Mouse (Mus musculus): ENCODE results near the gene Matn1. TPM values are rescaled to one million over a fixed set of nuclear protein-coding genes. Genes with fewer than 3 reads are reported as not detected.

Matn1 gene
- total RNA-seq, 2 experiments from 2014 or later: 1.1 to 1.4 TPM

DNA sequence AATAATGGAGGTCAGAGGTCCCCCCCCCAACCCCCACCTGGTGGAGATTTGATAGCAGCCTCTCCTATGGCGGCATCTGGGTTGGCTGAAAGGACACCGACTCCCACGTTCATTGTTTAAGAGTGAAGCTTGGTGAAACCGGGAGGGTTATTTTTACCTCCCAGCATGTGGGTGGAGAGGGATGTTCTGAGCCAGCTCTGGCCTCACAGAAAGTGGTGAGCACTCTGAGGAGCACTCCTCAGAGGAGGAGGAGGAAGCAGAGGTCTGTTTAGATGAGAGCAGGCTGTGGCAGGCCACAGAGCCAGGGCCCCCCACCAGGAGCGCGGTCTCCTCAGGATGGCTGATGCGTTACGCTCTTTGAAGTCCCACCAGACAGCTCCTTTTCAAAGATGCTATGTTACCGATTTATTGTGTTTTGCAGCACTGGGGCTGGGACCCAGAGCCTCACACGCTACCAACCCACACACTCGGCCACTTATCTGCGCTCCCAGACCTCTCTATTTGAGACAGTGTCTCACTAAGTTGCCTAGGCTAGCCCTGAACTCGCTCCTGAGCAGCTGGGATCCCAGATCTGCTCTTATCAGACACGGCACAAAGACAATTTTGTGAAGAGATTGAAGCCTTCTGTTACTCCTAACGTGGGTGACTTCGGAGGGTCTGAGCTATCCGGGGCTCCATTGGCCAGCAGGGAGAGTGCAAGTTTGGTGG is 34.9 kb upstream of the Matn1 start:
- intact Hi-C loops (cut with DNase I): no loop called here
- peak; percentile 42 to 60 for DNase-seq (ENCODE audit: extremely low spot score in 1 of 2, low spot score in 2 of 2)
- H3K27ac ChIP-seq: peak overlapping the region; percentile 53; the same call in 1 of the 2 replicates
- no peak for TF ChIP-seq CTCF (IDR thresholded peaks at IDR 0.05)
- H3K4me3 ChIP-seq: no peak overlapping the region

DNA sequence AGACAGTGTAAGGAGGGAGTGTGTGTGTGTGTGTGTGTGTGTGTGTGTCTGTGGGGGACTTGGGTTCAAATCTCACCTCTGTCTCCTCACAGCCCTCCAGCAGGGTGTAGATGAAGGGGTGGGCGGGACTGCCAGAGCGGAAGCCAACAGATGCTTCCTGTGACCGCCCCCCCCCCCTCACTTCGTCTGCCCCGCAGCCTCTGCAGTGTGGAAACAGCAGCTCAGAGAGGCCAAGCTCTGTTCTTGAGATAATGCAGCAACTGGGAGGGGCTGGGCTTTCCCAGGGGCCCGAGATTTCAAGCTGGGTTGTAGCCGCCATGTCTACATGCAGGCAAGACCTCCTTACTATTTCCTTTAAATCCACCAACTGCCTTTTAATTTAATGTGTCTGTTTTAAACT is 33.5 kb upstream of the Matn1 start:
- no peak for DNase-seq (ENCODE audit: extremely low spot score in 1 of 2, low spot score in 2 of 2)
- intact Hi-C loops (cut with DNase I): no loop called here
- TF ChIP-seq CTCF (IDR thresholded peaks at IDR 0.05): no peak

DNA sequence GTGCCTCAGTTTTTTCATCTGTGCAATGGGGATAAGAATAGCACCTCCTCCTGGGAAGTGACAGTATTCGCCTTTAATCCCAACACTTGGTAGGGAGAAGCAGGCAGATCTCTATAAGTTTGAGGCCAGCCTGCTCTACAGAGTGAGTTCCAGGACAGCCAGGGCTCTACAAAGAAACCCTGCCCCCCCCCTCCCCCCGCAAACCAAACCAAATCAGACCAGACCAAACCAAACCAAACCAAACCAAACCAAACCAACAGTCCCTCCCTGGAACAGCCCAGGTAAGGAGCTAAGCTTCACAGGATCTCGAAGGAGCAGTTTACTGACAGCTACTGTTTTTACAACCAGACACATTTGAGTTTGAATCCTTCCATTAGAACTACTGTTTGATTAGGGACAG is 31.6 kb upstream of the Matn1 start:
- no peak overlapping the region for H3K27ac ChIP-seq
- no peak for TF ChIP-seq CTCF (IDR thresholded peaks at IDR 0.05)
- intact Hi-C loops (cut with DNase I): no loop called here
- DNase-seq (ENCODE audit: extremely low spot score in 1 of 2, low spot score in 2 of 2): no peak
- H3K4me3 ChIP-seq: no peak overlapping the region

More for the DNA sequence above, 33.5 kb upstream of the Matn1 start:
- H3K27ac ChIP-seq: no peak overlapping the region
- no peak overlapping the region for H3K4me3 ChIP-seq

DNA sequence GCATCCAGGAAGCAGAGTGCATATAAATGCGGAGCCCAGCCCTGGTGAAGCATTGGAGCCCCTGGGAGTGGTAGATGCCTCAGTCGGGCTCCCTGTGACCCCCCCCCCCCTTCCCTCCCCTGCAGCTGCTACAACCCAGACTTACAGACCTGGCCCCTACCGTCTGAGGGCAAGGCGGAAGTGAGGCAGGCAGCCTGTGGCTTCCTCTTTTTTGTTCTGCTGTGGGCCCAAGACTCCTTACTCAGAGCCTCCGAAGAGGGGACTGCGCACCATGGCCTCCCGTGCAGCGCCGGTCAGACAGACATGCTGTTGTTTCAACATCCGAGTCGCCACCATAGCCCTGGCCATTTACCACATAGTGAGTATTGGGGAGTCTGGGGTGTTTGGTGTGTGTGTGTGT is 31.1 kb upstream of the Matn1 start, which contains the start of gene Laptm5:
Gene Laptm5, plus strand, starts transcription at position 49 of the 400 bp plus-strand sequence.
- TF ChIP-seq CTCF (IDR thresholded peaks at IDR 0.05): no peak
- Histone ChIP-seq H3K27ac (peak within 1 kb of the TSS; percentile 12; the same call in 1 of the 2 replicates), H3K4me3 (no peak within 1 kb of the TSS)
- intact Hi-C loops (cut with DNase I): no loop called here
- DNase-seq (ENCODE audit: extremely low spot score in 1 of 2, low spot score in 2 of 2): no peak

DNA sequence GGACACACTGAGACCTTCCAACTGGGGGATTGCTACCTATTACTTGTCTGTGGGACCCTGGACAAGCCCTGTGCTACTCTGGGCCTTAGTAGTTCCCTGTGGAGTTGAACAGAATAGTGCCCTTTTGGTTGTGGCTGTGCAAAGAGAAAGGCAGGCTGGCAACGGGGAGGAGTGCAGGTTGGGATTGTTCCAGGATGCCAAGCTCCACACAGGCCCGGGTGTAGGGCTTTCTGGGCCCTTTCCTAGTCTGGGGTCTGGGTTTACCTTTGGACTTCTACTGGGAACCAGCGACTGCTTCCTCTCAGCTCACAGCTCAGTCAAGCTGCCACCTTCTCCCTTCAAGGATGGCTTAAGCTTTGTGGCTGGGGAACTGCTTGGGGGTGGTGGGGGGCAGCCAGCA is 30.7 kb upstream of the Matn1 start:
- DNase-seq (ENCODE audit: extremely low spot score in 1 of 2, low spot score in 2 of 2): no peak
- intact Hi-C loops (cut with DNase I): no loop called here
- H3K4me3 ChIP-seq: no peak overlapping the region
- TF ChIP-seq CTCF (IDR thresholded peaks at IDR 0.05): no peak
- peak overlapping the region; percentile 12; the same call in 1 of the 2 replicates for H3K27ac ChIP-seq

DNA sequence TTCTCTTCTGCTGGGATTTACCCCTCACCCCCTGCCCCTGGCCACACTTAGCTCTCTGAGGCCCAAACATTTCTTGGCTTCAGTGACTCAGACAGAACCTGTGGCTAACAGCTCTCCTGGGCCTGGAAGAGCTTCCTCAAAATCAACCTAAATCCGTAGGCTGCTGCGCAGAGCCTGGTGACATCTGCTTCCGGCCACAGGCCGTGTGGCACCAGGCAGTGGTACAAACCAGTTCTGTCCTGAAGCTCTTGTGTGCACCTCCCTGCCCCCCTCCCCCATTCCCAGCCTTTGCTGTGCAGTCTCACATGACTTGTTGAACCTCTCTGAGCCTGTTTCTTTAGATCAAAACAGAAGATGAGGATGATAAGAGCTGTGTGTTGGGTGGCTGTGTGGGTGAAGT is 30.2 kb upstream of the Matn1 start:
- no peak for TF ChIP-seq CTCF (IDR thresholded peaks at IDR 0.05)
- no peak for DNase-seq (ENCODE audit: extremely low spot score in 1 of 2, low spot score in 2 of 2)
- Histone ChIP-seq H3K4me3 (no peak overlapping the region), H3K27ac (no peak overlapping the region; the same call in 1 of the 2 replicates)
- intact Hi-C loops (cut with DNase I): no loop called here

DNA sequence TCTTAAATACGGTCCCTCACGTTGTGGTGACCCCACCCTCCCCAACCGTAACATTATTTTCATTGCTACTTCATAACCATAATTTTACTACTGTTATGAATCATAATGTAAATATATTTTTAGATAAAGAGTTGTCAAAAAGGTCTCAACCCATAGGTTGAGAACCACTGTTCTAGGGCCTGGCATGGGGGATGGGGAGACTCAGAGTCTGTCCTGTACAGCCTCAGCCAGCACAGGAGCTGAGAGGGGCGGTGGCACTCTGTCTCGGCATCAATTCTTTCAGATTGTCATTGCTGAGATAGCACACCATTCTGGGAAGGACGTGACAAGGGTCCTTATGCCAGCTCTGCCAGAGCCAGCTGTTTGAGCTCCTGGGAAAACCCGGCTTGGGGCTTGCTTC is 29.7 kb upstream of the Matn1 start:
- no peak for TF ChIP-seq CTCF (IDR thresholded peaks at IDR 0.05)

DNA sequence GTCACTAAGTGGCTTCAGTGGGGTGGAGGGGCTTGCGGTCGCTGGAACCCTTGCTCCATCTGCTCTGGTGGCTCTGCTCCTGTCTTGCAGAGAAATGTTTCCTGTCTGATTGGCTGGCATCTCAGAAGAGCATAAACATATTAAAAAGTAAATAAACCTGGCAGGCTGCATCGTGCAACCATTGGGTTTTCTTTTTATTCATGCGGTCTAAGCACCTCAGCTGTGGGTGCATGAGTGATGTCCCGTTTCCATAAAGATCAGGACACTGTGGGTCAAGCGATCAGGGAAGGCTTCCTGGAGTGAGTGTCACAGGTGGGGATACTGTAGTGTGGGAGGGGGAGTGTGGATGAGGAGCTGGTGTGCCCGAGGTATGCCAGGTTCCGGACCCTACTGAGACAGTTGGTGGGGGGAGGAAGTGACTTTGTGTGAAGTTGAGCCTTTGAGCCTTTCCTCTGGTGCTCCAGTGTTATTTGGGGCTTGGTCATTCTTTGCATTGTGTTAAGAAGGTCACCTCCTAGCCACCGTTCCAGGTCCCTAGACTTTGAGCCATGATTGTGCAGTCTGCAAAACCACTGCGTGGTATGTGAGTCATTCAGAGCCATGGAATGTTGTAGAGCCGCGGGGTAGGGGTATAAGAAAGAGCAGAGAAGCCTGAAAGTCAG is 29.0 kb upstream of the Matn1 start:
- no peak for DNase-seq (ENCODE audit: extremely low spot score in 1 of 2, low spot score in 2 of 2)
- H3K27ac ChIP-seq: no peak overlapping the region
- intact Hi-C loops (cut with DNase I): no loop called here
- H3K4me3 ChIP-seq: no peak overlapping the region
- no peak for TF ChIP-seq CTCF (IDR thresholded peaks at IDR 0.05)

More for the DNA sequence above, 29.7 kb upstream of the Matn1 start:
- H3K27ac ChIP-seq: no peak overlapping the region
- no peak overlapping the region for H3K4me3 ChIP-seq
- DNase-seq (ENCODE audit: extremely low spot score in 1 of 2, low spot score in 2 of 2): no peak
- intact Hi-C loops (cut with DNase I): no loop called here

DNA sequence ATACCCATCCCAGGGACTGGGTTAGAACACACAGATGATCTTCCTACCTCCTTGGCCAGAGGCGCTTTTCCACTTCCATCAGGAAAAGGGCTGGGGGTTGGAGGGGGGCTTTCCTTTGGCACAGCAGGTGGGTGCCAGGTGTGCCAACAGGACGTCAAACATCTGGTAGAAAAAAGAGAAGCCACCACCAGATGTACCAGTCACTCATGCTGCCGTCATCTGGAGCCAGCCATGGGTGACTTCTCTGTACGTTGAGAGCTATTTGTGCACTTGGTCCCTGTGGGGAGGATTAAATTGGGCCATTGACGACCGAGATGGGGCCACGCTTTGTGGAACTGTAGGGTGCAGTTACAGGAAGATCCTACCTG is 28.5 kb upstream of the Matn1 start:
- DNase-seq (ENCODE audit: extremely low spot score in 1 of 2, low spot score in 2 of 2): no peak
- Histone ChIP-seq H3K4me3 (no peak overlapping the region), H3K27ac (no peak overlapping the region)
- intact Hi-C loops (cut with DNase I): no loop called here
- TF ChIP-seq CTCF (IDR thresholded peaks at IDR 0.05): no peak

DNA sequence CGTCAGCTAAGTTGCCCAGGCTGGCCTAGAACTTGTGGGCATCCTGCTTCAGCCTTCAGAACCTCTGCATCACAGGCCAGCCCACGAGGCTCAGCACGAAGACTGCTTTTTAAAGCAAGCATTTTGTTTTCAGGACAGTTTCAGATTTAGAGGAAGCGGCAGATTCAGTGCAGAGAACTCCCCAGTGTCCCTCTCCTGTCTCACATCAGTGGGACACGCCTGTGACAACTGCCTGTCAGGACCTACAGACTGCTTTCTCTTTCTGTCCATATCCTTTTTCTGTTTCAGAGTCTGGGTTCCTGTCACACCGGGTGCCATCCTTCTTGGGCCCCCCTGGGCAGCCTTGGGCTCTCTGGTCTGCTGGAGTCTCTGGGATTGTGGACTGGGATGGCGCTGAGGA is 27.5 kb upstream of the Matn1 start:
- no peak overlapping the region for H3K27ac ChIP-seq
- intact Hi-C loops (cut with DNase I): no loop called here
- DNase-seq (ENCODE audit: extremely low spot score in 1 of 2, low spot score in 2 of 2): no peak
- H3K4me3 ChIP-seq: no peak overlapping the region
- TF ChIP-seq CTCF (IDR thresholded peaks at IDR 0.05): no peak

DNA sequence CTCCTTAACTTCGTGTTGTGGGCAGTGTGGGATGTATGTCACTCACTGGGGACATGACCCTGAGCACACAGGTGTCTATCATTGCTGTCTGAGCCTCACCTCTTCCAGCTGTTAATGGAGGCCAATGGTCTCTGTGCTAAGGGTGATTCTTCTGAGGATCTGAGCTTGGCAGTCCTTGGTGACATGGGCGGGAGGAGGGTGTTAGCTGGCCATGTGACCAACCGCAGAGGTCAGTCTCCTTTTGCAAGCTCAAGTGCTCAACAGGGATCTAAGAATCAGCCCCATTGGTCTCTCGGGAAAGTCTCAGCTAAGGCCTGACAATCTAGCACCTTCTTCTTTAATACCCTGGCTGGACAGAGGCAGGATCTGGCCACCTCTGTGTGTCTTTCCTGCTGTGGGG is 26.6 kb upstream of the Matn1 start:
- TF ChIP-seq CTCF (IDR thresholded peaks at IDR 0.05): no peak
- intact Hi-C loops (cut with DNase I): no loop called here

DNA sequence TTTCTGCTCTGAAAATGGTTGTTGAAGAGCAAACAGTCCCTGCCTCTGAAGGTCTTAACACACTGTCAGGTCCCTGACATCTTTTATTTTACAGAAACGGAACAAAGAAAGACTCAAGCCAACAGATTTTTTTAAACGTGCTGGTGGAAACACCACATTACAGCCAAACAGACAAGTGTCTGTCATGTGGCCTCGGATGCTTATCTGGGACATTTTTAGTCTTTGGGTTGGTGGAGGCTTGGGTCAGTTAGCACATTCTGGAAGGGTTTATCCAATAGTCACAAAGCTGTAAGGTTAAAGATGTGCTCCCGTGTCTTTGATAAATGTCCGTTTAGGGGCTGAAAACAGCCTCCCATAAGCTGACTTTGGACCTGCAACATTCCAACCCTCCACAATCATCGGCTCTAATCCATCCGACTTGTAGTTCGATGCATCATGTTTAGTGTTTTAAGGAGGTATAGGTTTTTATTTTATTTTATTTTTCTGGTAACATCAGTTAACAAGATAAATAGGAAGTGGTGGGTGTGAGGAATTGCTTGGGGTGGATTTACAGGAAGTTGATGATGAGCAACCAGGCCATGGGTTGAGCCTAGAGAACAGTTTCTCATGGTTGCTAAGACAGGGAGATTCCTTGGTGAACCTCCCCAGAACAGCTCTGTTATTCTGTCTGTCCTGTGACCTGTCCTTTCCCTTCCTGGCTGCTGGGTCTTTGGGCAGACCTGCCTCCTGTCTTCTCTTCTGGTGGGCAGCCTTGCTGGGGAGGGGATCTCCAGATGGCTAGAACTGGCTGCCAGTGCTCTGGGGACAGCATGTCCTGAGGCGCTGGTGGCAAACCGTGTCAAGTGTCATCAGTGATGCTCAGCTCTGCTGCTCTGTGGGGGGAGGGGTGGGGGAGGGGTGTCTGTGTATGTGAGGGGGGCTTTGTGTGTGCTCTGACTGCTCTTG is 25.1 kb upstream of the Matn1 start:
- TF ChIP-seq CTCF (IDR thresholded peaks at IDR 0.05): no peak
- intact Hi-C loops (cut with DNase I): no loop called here
- Histone ChIP-seq H3K4me3 (no peak overlapping the region), H3K27ac (no peak overlapping the region)
- DNase-seq (ENCODE audit: extremely low spot score in 1 of 2, low spot score in 2 of 2): no peak

More for the DNA sequence above, 26.6 kb upstream of the Matn1 start:
- DNase-seq (ENCODE audit: extremely low spot score in 1 of 2, low spot score in 2 of 2): no peak
- no peak overlapping the region for H3K4me3 ChIP-seq
- no peak overlapping the region for H3K27ac ChIP-seq
